Mouse (Mus musculus): ENCODE data around the gene Cyp2u1. TPM values are rescaled to one million over a fixed set of nuclear protein-coding genes. Genes with fewer than 3 reads are reported as not detected.
"Not testable (repeated sequence)": the region's sequence is repeated elsewhere in the genome, so short reads cannot be mapped to it uniquely, and the experiment has no call there.

Cyp2u1 gene
- polyA plus RNA-seq (2012; rRNA removed) = 10.4 and 11.2 TPM in 2 replicates

GRCm38 (mm10) chr3:131302452-131303319 lies at the start of gene Cyp2u1:
Gene Cyp2u1, minus strand, starts transcription at chr3:131303227.
- Histone ChIP-seq H3K4me1 (ENCODE audit: control insufficient read depth, insufficient read depth, low read length) (peaks cover 2% of the 10 kb centered on the region), H3K4me3 (ENCODE audit: insufficient read depth, low read length) (peak within 1 kb of the TSS; percentile 90), H3K27ac (ENCODE audit: insufficient read depth, low read length) (peak within 1 kb of the TSS; percentile 69)
- TF ChIP-seq POLR2A (IDR thresholded peaks at IDR 0.05; ENCODE audit: extremely low read depth, insufficient read depth, low read length) (peak; percentile 88), CTCF (IDR thresholded peaks at IDR 0.05; ENCODE audit: extremely low read depth, insufficient read depth, low read length) (no peak)

- no peaks in the 10 kb centered on the region for H3K4me1 ChIP-seq (ENCODE audit: control insufficient read depth, insufficient read depth, low read length)
- TF ChIP-seq CTCF (IDR thresholded peaks at IDR 0.05; ENCODE audit: extremely low read depth, insufficient read depth, low read length) = no peak
- TF ChIP-seq POLR2A (IDR thresholded peaks at IDR 0.05; ENCODE audit: extremely low read depth, insufficient read depth, low read length) = no peak
- no peak overlapping the region for H3K4me3 ChIP-seq (ENCODE audit: insufficient read depth, low read length)
- H3K27ac ChIP-seq (ENCODE audit: insufficient read depth, low read length) = no peak overlapping the region
Measured at GRCm38 (mm10) chr3:131350539-131350938, 47.5 kb upstream of the Cyp2u1 start.

GRCm38 (mm10) chr3:131349013-131349412 lies 46.0 kb upstream of the Cyp2u1 start:
- Histone ChIP-seq H3K4me3 (ENCODE audit: insufficient read depth, low read length) (no peak overlapping the region), H3K27ac (ENCODE audit: insufficient read depth, low read length) (no peak overlapping the region), H3K4me1 (ENCODE audit: control insufficient read depth, insufficient read depth, low read length) (no peaks in the 10 kb centered on the region)
- no peak for TF ChIP-seq POLR2A (IDR thresholded peaks at IDR 0.05; ENCODE audit: extremely low read depth, insufficient read depth, low read length)
- no peak for TF ChIP-seq CTCF (IDR thresholded peaks at IDR 0.05; ENCODE audit: extremely low read depth, insufficient read depth, low read length)

GRCm38 (mm10) chr3:131348579-131348950 lies 45.5 kb upstream of the Cyp2u1 start:
- TF ChIP-seq CTCF (IDR thresholded peaks at IDR 0.05; ENCODE audit: extremely low read depth, insufficient read depth, low read length) (no peak), POLR2A (IDR thresholded peaks at IDR 0.05; ENCODE audit: extremely low read depth, insufficient read depth, low read length) (no peak)
- no peak overlapping the region for H3K4me3 ChIP-seq (ENCODE audit: insufficient read depth, low read length)
- H3K4me1 ChIP-seq (ENCODE audit: control insufficient read depth, insufficient read depth, low read length) = no peaks in the 10 kb centered on the region
- no peak overlapping the region for H3K27ac ChIP-seq (ENCODE audit: insufficient read depth, low read length)

- H3K27ac ChIP-seq (ENCODE audit: insufficient read depth, low read length) = no peak overlapping the region
- no peak overlapping the region for H3K4me3 ChIP-seq (ENCODE audit: insufficient read depth, low read length)
- H3K4me1 ChIP-seq (ENCODE audit: control insufficient read depth, insufficient read depth, low read length) = no peaks in the 10 kb centered on the region
- TF ChIP-seq POLR2A (IDR thresholded peaks at IDR 0.05; ENCODE audit: extremely low read depth, insufficient read depth, low read length) (no peak), CTCF (IDR thresholded peaks at IDR 0.05; ENCODE audit: extremely low read depth, insufficient read depth, low read length) (peak; percentile 51)
Measured at GRCm38 (mm10) chr3:131347831-131348578, 45.0 kb upstream of the Cyp2u1 start.

DNA sequence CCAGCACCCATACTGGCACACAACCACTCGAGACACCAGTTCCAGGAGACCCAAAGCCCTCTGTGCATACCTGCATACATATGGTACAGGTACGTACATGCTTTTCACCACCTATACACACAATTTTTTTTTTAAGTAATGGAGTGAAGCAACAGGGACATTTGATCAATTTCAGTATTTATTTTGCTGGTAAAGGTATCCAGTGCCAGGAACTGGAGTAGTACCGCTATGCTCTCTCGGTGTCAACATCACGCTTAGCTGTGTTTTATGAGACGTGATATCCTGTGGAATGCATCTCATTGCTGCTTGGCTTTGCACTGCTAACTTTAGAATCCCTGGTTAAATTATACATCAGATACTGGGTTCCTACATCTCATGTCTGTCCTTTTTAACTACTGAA lies 42.9 kb upstream of the Cyp2u1 start:
- no peaks in the 10 kb centered on the region for H3K4me1 ChIP-seq (ENCODE audit: control insufficient read depth, insufficient read depth, low read length)
- TF ChIP-seq CTCF (IDR thresholded peaks at IDR 0.05; ENCODE audit: extremely low read depth, insufficient read depth, low read length) = no peak
- no peak for TF ChIP-seq POLR2A (IDR thresholded peaks at IDR 0.05; ENCODE audit: extremely low read depth, insufficient read depth, low read length)
- no peak overlapping the region for H3K4me3 ChIP-seq (ENCODE audit: insufficient read depth, low read length)
- H3K27ac ChIP-seq (ENCODE audit: insufficient read depth, low read length) = no peak overlapping the region

- H3K27ac ChIP-seq (ENCODE audit: insufficient read depth, low read length) = no peak overlapping the region
- no peak overlapping the region for H3K4me3 ChIP-seq (ENCODE audit: insufficient read depth, low read length)
- TF ChIP-seq POLR2A (IDR thresholded peaks at IDR 0.05; ENCODE audit: extremely low read depth, insufficient read depth, low read length) = no peak
- no peak for TF ChIP-seq CTCF (IDR thresholded peaks at IDR 0.05; ENCODE audit: extremely low read depth, insufficient read depth, low read length)
- no peaks in the 10 kb centered on the region for H3K4me1 ChIP-seq (ENCODE audit: control insufficient read depth, insufficient read depth, low read length)
Measured at GRCm38 (mm10) chr3:131343311-131343710, 40.3 kb upstream of the Cyp2u1 start.

GRCm38 (mm10) chr3:131340885-131341284 lies 37.9 kb upstream of the Cyp2u1 start:
- Histone ChIP-seq H3K4me3 (ENCODE audit: insufficient read depth, low read length) (no peak overlapping the region), H3K4me1 (ENCODE audit: control insufficient read depth, insufficient read depth, low read length) (no peaks in the 10 kb centered on the region), H3K27ac (ENCODE audit: insufficient read depth, low read length) (no peak overlapping the region)
- no peak for TF ChIP-seq POLR2A (IDR thresholded peaks at IDR 0.05; ENCODE audit: extremely low read depth, insufficient read depth, low read length)
- no peak for TF ChIP-seq CTCF (IDR thresholded peaks at IDR 0.05; ENCODE audit: extremely low read depth, insufficient read depth, low read length)

GRCm38 (mm10) chr3:131339280-131339679 lies 36.3 kb upstream of the Cyp2u1 start:
- Histone ChIP-seq H3K4me1 (ENCODE audit: control insufficient read depth, insufficient read depth, low read length) (no peaks in the 10 kb centered on the region), H3K4me3 (ENCODE audit: insufficient read depth, low read length) (no peak overlapping the region)
- no peak for TF ChIP-seq POLR2A (IDR thresholded peaks at IDR 0.05; ENCODE audit: extremely low read depth, insufficient read depth, low read length)

GRCm38 (mm10) chr3:131337749-131338148 lies 34.7 kb upstream of the Cyp2u1 start:
- H3K4me3 ChIP-seq (ENCODE audit: insufficient read depth, low read length); H3K4me1 ChIP-seq (ENCODE audit: control insufficient read depth, insufficient read depth, low read length); H3K27ac ChIP-seq (ENCODE audit: insufficient read depth, low read length): not testable (repeated sequence)

More at GRCm38 (mm10) chr3:131339280-131339679, 36.3 kb upstream of the Cyp2u1 start:
- H3K27ac ChIP-seq (ENCODE audit: insufficient read depth, low read length) = peak overlapping the region; percentile 67; the same call in 1 of the 2 replicates
